Mouse (Mus musculus): ENCODE measurements around the gene Poglut1. TPM values are rescaled to one million over a fixed set of nuclear protein-coding genes. Genes with fewer than 3 reads are reported as not detected.
"Not testable (repeated sequence)": the region's sequence is repeated elsewhere in the genome, so short reads cannot be mapped to it uniquely, and the experiment has no call there.

Poglut1 gene
- polyA plus RNA-seq, 1 experiment from 2014 or later, result 7.6 TPM

DNA sequence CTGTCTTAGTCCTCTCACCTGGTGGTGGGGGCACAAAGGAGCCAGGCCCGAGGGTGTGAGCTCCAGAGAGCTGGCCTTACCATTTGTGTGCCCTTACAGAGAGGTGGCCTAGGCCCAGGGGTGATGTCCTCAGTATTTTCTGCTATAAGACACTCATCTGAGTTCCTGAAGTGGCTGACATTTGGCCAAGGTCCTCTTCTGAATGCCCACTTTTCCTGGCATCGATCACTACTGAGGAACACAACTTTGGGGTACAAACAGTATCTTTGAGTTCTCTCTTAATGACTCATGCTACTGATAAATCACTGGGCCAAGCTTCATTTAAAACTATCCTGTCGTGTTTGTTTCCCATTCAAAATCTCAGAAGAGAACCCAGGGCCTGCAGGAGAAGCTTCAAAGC, 57.5 kb downstream of the Poglut1 start:
- Histone ChIP-seq H3K4me2 (no peak overlapping the region), H3K4me1 (replicated peaks) (no peaks in the 10 kb centered on the region), H3K27me3 (no peaks in the 10 kb centered on the region), H3K36me3 (replicated peaks) (peaks cover 6% of the 10 kb centered on the region), H3K4me3 (replicated peaks) (no peak overlapping the region), H3K9me3 (replicated peaks) (no peaks in the 10 kb centered on the region), H3K9ac (no peak overlapping the region), H3K27ac (replicated peaks) (no peak overlapping the region)
- ATAC-seq (ENCODE audit: insufficient read depth), result no peak
- WGBS (ENCODE audit: insufficient replicate concordance), result 66% methylated on average over 3 of the region's 3 CpGs

DNA sequence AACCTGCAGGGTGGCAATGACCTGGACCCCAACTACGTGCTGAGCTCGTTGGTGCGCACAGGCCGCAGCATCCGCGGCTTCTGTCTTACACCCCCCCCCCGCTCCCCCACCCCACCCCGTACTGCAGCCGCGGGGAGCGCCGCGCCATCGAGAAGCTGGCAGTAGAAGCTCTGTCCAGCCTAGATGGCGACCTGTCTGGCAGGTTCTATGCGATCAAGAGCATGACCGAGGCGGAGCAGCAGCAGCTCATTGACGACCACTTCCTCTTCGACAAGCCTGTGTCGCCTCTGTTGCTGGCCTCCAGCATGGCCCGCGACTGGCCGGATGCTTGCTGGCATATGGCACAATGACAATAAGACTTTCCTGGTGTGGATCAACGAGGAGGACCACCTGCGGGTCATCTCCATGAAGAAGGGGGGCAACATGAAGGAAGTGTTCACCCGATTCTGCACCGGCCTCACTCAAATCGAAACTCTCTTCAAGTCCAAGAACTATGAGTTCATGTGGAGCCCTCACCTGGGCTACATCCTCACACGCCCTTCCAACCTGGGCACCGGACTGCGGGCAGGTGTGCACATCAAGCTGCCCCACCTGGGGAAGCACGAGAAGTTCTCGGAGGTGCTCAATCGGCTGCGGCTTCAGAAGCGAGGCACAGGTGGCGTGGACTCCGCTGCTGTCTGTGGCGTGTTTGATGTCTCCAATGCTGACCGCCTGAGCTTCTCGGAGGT, 66.3 kb downstream of the Poglut1 start:
- Histone ChIP-seq H3K27me3 (peaks cover 41% of the 10 kb centered on the region), H3K9ac (no peak overlapping the region; the same call in 1 of the 2 replicates), H3K36me3 (replicated peaks) (no peaks in the 10 kb centered on the region), H3K4me2 (peak overlapping the region; percentile 67), H3K4me3 (replicated peaks) (peak overlapping the region; percentile 36), H3K9me3 (replicated peaks) (no peaks in the 10 kb centered on the region), H3K4me1 (replicated peaks) (peaks cover 34% of the 10 kb centered on the region), H3K27ac (replicated peaks) (no peak overlapping the region)
- 18% methylated on average over 42 of the region's 42 CpGs for WGBS (ENCODE audit: insufficient replicate concordance)
- ATAC-seq (ENCODE audit: insufficient read depth), result no peak

DNA sequence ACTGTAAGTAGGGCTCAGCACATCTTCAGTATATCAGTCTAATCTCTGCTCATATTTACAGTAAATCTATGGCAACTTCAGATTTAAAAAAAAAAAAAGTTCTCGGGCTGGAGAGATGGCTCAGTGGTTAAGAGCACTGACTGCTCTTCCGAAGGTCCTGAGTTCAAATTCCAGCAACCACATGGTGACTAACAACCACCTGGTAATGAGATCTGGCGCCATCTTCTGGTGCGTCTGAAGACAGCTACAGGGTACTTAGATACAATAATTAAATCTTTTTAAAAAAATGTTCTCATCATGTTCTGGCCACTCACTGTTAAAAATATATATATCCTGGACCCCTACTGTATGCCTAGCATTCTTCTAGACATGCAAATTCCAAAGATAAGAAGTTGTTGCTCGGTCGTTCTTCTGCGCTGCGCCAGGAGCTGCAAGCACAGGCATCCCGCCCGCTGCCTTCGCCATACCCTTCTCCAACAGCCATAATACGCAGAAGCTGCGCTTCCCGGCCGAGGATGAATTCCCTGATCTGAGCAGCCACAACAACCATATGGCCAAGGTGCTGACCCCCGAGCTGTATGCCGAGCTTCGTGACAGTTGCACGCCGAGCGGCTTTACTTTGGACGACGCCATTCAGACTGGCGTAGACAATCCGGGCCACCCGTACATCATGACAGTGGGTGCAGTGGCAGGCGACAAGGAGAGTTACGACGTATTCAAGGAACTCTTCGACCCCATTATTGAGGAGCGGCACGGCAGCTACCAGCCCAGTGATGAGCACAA, 67.1 kb downstream of the Poglut1 start:
- peaks cover 34% of the 10 kb centered on the region for H3K4me1 ChIP-seq (replicated peaks)
- WGBS (ENCODE audit: insufficient replicate concordance), result 18% methylated on average over 32 of the region's 32 CpGs
- no peak overlapping the region; the same call in 1 of the 2 replicates for H3K9ac ChIP-seq
- no peak overlapping the region for H3K27ac ChIP-seq (replicated peaks)
- no peak for ATAC-seq (ENCODE audit: insufficient read depth)
- peak overlapping the region; percentile 36 for H3K4me3 ChIP-seq (replicated peaks)
- no peaks in the 10 kb centered on the region for H3K9me3 ChIP-seq (replicated peaks)
- H3K27me3 ChIP-seq, result peaks cover 41% of the 10 kb centered on the region
- H3K4me2 ChIP-seq, result peak overlapping the region; percentile 67
- H3K36me3 ChIP-seq (replicated peaks), result no peaks in the 10 kb centered on the region

DNA sequence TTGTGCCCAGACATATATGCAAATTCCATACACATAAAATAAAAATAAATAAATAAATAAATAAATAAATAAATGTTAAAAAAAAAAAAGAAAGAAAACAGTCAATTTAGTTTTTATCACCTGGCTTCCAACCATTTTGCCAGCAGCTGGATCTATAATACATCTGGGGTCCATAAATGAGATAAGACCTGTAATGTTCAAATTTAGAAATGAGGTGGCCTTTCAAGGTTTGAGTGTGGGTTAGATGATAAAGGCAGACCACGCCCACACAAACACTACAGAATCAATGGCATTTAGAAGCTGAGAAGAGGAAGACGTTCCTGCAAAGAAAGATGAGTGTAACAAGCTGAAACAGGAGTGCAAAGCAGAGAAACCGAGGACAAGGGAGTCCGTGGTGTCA, 68.7 kb downstream of the Poglut1 start:
- Histone ChIP-seq H3K4me2 (peak overlapping the region; percentile 41), H3K9me3 (replicated peaks) (no peaks in the 10 kb centered on the region)
- 0 out of 2 replicates have a peak, but pooled peaks have one; percentile 41 for ATAC-seq (ENCODE audit: insufficient read depth)

DNA sequence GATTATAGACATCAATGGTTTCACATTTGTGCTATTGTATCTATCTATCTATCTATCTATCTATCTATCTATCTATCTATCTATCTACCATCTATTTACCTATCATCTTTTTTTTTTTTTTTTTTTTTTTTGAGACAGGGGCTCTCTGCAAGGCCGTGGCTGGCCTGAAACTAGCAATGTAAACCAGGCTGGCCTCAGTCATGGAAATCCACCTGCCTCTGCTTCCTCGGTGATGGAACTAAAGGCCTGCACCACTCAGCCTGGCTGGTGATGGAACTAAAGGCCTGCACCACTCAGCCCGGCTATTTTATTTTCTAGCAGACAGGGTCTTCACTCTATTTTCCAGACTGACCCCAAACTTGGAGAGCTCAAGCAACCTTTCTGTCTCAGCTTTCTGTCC, 71.8 kb downstream of the Poglut1 start:
- Histone ChIP-seq H3K9ac (no peak overlapping the region), H3K36me3 (replicated peaks) (no peaks in the 10 kb centered on the region), H3K9me3 (replicated peaks) (no peaks in the 10 kb centered on the region), H3K4me1 (replicated peaks) (peaks cover 56% of the 10 kb centered on the region), H3K27me3 (peaks cover 11% of the 10 kb centered on the region), H3K4me2 (no peak overlapping the region), H3K27ac (replicated peaks) (no peak overlapping the region), H3K4me3 (replicated peaks) (no peak overlapping the region)
- 83% methylated on average over 3 of the region's 3 CpGs for WGBS (ENCODE audit: insufficient replicate concordance)
- ATAC-seq (ENCODE audit: insufficient read depth), result no peak

More for the DNA sequence above, 68.7 kb downstream of the Poglut1 start:
- peaks cover 39% of the 10 kb centered on the region for H3K27me3 ChIP-seq
- 34% methylated on average over 4 of the region's 4 CpGs for WGBS (ENCODE audit: insufficient replicate concordance)
- peaks cover 44% of the 10 kb centered on the region for H3K4me1 ChIP-seq (replicated peaks)
- no peak overlapping the region for H3K4me3 ChIP-seq (replicated peaks)
- H3K36me3 ChIP-seq (replicated peaks), result no peaks in the 10 kb centered on the region
- no peak overlapping the region; the same call in 1 of the 2 replicates for H3K27ac ChIP-seq (replicated peaks)
- no peak overlapping the region for H3K9ac ChIP-seq

DNA sequence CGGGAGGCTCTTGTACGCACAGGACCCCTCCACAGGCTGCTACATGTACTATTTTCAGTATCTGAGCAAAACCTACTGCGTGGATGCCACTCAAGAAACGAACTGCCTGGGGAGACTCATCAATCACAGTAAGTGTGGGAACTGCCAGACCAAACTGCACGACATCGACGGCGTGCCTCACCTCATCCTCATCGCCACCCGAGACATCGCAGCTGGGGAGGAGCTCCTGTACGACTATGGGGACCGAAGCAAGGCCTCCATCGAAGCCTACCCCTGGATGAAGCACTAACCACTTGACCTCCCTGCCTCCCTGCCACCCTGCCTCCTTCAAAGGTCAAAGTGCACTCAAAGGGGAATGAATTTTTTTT, 72.8 kb downstream of the Poglut1 start:
- H3K27me3 ChIP-seq; H3K27ac ChIP-seq (replicated peaks); H3K9me3 ChIP-seq (replicated peaks); H3K36me3 ChIP-seq (replicated peaks); ATAC-seq (ENCODE audit: insufficient read depth): not testable (repeated sequence)
- peak overlapping the region; percentile 59 for H3K4me3 ChIP-seq (replicated peaks)
- peaks cover 56% of the 10 kb centered on the region for H3K4me1 ChIP-seq (replicated peaks)
- whole genome bisulfite sequencing (ENCODE audit: insufficient replicate concordance), result 53% methylated on average over 14 of the region's 14 CpGs
- 0 out of 2 replicates have a peak overlapping the region, but pooled peaks have one; percentile 51 for H3K9ac ChIP-seq
- H3K4me2 ChIP-seq, result peak overlapping the region; percentile 88

DNA sequence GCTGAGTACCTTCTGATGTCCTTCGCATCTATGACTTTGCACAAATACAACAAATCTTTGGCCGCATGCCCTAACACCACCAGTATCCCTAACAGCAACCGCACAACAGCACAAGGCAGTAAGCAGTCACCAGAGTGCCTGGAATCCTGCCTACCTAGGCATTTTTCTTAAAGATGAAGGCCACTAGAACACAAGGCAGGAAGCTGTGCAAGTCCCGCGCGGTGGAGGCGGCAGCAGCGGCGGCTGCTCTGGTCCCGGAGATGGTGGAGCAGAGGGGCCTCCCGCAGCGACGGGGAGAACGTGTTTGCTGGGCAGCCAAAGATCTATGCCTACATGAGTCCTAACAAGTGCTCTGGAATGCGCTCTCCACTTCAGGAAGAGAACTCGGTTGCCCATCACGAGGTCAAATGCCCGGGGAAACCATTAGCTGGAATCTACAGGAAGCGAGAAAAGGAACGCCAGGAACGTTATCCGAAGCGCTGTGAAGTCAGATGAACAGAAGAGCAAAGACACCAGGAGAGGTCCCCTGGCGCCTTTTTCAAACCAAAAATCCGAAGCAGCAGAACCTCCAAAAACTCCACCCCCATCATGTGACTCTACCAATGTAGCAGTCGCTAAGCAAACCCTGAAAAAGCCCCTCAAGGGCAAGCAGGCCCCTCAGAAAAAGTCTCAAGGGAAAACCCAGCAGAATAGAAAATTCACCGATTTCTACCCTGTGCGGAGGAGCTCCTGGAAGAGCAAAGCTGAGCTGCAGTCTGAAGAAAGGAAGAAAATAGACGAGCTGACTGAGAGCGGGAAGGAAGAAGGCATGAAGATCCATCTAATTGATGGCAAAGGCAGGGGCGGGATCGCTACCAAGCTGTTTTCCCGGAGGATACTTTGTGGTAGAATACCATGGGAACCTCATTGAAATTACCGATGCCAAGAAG, 73.5 kb downstream of the Poglut1 start:
- Histone ChIP-seq H3K27ac (replicated peaks) (peak overlapping the region; percentile 53; the same call in 1 of the 2 replicates), H3K36me3 (replicated peaks) (no peaks in the 10 kb centered on the region), H3K4me1 (replicated peaks) (peaks cover 56% of the 10 kb centered on the region), H3K9ac (peak overlapping the region; percentile 51), H3K4me2 (peak overlapping the region; percentile 88), H3K9me3 (replicated peaks) (no peaks in the 10 kb centered on the region), H3K27me3 (no peaks in the 10 kb centered on the region), H3K4me3 (replicated peaks) (peak overlapping the region; percentile 59)
- ATAC-seq (ENCODE audit: insufficient read depth), result peak; percentile 30; the same call in 1 of the 2 replicates
- 8% methylated on average over 34 of the region's 34 CpGs for WGBS (ENCODE audit: insufficient replicate concordance)

DNA sequence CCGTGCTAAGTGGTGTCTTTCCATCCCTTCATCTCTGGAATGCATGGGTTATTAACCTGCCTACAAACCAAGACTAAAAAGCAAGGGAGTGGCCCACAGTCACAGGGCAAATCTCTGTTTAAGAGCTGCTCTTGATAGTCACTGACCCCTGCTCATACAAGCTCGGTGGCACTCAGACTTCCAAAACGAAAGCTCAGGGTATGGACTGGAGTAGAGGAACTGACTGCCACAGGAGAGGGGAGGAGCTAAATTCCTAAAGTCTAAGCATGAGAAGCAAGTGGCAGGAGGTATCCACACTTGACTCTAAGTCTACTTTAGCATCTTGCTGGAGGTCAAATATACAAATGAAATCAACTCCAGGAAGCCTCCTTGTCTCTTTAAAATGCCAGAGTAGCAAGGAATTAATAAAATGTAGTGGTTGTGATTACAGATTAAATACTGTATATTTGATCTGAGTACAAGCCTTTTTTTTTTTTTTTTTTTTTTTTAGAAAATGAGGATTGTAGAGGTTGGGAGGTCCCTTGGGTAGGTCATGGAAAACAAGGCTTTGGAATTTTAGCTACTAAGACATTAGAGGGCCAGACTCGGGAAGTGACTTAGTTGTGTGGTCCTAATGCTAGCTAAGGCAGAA, 74.3 kb downstream of the Poglut1 start:
- Histone ChIP-seq H3K4me2 (peak overlapping the region; percentile 88), H3K27ac (replicated peaks) (no peak overlapping the region), H3K4me1 (replicated peaks) (peaks cover 49% of the 10 kb centered on the region), H3K36me3 (replicated peaks) (no peaks in the 10 kb centered on the region), H3K27me3 (no peaks in the 10 kb centered on the region), H3K9me3 (replicated peaks) (no peaks in the 10 kb centered on the region), H3K9ac (peak overlapping the region; percentile 51; the same call in 1 of the 2 replicates), H3K4me3 (replicated peaks) (peak overlapping the region; percentile 59; the same call in 1 of the 2 replicates)
- ATAC-seq (ENCODE audit: insufficient read depth), result no peak
- 32% methylated on average over 4 of the region's 4 CpGs for WGBS (ENCODE audit: insufficient replicate concordance)
